Mouse (Mus musculus) right cerebral cortex, adult 2 months (tissue): ENCODE measurements at regions not wholly inside any gene's neighbourhood (a gene's known extent, or its start where the extent isn't known, plus 50 kb on each side); places are given as distances from the start of the nearest gene placed in this dataset.

Experiments
- DNase-seq, 2 experiments: peaks; one replicate each; pipeline ENCODE4 v3.0.0; 2021 to 2022; ENCODE audit warnings: low spot score in 2 of 2

DNA sequence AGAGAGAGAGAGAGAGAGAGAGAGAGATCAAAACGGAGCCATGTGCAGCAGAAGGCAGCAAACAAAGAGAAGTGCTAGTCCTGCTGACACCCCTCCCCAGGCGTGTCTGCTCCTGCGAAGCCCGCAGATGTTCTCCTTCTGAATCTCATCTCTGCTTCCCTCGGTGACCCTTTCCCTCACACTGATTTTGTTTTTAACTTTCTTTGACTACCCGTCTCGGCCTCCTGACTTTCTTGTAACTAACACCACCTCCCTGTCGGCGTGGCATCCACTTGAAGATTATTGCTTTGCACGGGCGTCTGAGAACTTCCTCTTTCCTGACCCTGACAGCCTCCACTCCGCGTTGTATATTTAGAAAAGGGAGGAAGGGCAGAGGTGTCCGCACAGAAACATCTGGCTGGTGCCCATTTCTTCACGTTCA lies 654.3 kb downstream of the Adgrl2 start:
- DNase-seq: no peak

- DNase-seq: no peak
Observed at GRCm38 (mm10) chr3:148335654-148336053, 654.7 kb downstream of the Adgrl2 start.

DNA sequence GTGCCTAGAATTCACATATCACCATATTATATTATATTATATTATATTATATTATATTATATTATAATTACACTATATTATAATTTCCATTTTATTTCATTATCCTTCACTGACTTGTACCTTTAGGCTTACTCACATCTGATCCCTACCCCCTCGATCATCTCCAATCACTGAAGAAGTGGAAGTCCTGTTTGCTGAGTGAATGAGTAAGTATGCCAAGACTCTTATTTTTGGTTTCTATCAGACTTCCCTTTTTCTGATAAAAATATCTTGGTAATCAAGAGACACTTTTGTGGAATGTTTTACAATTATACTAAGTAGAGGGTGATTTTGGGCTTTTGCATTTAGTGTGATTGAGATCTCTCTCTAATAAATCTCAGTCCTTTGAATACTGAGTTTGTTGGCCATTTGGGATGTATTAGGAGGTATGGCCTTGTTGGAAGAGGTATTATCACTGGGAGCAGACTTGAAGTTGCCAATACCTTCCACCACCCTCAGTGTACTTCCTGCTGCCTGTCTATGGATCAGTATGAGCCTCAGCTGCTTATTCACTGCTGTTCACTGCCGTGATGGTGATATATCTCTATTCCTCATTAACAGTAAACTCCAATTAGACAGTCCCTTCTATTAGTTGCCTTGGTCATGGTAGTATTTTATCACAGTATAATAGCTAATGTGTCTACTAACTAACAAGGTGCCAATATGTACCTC lies 665.3 kb downstream of the Adgrl2 start:
- no peak for DNase-seq

DNA sequence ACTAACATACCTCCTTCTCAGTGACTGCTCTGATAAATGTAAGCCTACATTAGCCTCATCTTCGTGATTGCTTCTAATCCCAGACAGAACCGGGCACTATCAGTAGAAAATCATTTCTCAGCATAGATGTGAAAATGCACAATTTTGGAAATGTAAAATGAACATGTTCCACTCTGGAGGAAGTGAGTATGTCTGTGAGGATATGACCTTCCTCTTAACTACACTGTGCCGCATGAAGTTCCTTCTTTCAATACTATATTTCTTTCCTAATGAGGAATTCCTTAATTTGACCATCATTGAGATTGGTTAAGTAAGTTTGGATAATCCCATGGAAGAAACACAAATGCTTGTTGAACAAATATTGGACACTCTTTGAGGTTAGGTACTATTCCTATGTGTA lies 668.5 kb downstream of the Adgrl2 start:
- no peak for DNase-seq

- DNase-seq: no peak
Observed at GRCm38 (mm10) chr3:148316198-148316597, 674.2 kb downstream of the Adgrl2 start.

DNA sequence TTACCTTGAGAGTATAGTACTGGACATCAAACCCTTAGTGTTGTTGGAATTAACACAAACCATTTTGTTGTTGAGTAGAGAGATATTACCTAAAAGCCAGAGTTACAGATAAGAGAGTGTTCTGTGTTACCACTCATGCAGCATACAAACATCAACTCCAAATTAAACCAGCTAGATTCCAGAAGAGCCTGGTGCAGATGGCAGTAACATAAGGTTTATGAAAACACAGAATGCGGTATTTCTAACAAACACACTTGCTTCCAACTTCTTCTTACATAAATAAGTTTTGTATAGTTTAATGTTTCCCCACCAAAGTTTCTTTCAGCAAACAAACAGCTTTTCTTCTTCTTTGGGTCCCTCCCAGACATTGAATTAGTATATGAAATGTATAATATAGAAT lies 675.1 kb downstream of the Adgrl2 start:
- DNase-seq: no peak

GRCm38 (mm10) chr3:148295515-148295914 lies 694.8 kb downstream of the Adgrl2 start:
- no peak for DNase-seq

GRCm38 (mm10) chr3:148278978-148279377 lies 711.4 kb downstream of the Adgrl2 start:
- DNase-seq: no peak

DNA sequence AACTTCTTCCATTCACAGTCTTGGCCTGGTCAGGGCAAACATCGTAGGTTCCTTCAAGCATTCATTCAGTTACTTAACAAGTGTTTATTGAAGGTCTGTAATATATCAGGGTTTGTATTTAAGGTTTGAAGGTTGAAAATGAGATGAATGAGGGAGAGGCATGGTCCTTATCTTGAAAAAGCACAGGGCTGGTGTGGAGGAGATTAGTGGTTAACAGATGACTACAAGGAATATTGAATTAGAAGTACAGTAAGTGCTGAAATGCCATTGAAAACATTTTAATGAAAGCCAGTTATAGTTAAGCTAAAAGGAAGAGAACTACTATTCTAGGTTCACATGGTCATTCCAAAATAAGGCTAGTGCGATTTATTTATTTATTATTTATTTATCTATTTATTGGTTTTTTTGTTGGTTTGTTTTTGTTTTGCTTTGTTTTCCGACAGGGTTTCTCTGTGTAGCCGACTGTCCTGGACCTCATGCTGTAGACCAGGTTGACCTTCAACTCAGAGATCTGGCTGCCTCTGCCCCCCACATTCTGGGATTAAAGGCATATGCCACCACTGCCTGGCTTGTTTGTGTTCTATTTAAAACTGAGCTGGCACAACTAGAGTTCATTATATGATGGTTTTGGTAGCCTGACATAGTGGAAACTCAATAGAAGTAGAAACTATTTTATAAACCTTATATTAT lies 718.1 kb downstream of the Adgrl2 start:
- DNase-seq: no peak

GRCm38 (mm10) chr3:148268812-148269211 lies 721.5 kb downstream of the Adgrl2 start:
- DNase-seq: no peak

DNA sequence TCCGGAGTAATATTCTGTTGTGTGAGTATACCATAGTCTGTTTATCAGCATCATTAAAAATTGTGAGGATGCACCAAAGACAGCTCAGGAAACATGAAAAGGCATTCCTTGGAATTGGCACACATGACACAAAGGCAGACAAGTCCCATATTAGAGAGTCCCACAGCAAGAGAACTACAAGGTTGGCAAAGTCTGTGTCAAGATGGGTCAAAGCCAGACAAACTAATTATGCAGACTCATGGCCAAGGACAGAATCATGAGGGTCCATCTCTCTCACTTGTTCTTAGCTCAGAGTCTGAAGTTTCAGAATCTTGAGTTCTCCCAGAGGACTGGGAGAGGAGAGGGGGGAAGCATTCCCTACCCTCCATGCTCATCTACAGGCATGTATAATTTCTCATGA lies 731.1 kb downstream of the Adgrl2 start:
- no peak for DNase-seq

- no peak for DNase-seq
Observed at GRCm38 (mm10) chr3:148248617-148249016, 741.7 kb downstream of the Adgrl2 start.

- DNase-seq: no peak
Observed at GRCm38 (mm10) chr3:148246786-148247185, 743.6 kb downstream of the Adgrl2 start.

DNA sequence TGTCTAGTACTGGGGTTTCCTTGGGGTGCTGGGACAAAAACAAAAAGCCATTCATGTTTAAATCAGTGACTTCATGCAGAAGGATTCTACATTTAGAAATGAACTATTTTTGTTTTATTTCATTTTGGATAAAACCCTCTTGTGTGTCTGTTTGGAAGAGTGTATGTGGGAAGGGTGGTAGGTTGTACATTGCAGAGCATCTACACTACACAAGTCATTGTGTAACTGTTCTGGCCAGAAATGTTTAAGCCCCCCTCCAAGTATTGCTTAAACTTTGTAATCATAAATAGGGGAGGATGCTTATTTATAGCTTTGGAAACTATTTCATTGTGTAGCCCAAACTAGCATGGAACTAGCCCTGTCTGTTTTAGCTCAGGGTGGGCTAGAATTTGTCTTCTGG lies 752.3 kb downstream of the Adgrl2 start:
- DNase-seq: no peak

DNA sequence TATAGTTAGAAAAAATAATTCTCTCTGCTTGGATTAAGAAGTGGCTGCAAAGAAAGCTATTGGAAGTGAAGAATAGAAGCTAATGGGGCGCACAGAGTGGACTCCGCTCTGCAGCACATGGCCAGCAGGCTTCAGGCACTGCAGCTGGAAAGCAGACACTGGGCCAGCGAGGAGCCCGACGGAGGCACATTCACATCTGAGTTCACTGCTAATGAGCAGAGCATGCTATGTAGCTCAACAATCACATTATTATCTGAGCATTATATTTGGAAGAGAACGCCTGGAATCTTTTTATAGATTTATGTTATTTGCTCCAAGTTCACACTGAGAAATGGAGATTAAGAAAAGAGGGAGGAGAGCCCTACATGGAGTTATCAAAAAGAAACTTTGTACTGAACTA lies 752.8 kb downstream of the Adgrl2 start:
- DNase-seq: no peak

DNA sequence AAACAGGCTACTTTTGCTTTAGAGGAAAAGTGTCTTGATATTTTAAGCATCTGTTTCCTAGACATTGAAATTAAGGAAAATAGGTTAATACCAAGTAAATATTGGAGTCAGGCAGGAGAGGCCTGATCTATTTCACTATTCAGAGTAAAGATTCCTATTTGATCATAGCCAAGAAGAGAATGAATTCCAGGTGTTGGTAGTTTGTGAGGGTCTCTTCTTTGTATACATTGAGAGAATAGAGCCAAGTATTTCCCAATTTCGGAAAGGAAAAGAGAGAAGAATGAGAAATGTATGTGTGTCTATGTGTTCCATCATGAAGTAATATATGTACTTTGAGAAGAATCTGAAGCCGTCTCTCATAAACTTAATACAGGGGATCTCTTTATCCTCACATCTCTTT lies 756.7 kb downstream of the Adgrl2 start:
- no peak for DNase-seq

DNA sequence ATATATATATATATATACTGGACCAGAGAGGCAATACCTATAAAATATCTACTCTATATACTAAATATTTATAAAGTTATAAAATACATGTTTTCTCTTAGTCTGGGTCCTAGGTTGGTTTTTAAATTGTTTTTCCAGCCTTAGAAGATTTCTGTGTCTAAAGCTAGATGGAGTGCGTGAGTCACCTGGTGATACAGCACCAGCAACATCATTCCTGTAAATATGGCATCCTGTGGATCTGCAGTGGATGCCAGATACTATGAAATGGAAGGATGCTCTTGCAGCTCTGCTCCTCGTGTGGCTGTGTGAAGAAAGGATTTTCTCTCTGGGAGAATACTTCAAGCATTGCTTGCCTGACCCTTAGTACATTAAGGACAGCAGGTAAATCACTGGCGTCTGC lies 761.2 kb downstream of the Adgrl2 start:
- no peak for DNase-seq

- no peak for DNase-seq
Observed at GRCm38 (mm10) chr3:148228002-148228707, 762.2 kb downstream of the Adgrl2 start.

DNA sequence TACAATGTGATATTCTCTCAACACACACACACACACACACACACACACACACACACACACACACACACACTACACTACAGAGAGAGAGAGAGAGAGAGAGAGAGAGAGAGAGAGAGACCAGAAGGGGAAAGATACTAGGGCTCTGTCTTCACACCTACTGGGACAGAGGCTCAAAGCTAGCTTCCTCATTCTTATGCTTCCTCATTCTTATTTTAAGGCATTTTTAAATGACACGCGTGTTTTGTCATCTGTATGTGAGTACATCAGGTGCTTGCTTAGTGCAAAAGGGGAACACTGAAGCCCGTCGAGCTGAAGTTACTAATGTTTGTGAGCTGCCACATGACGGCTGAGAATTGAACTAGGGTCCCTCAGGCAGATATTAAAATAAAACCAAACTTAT lies 769.5 kb downstream of the Adgrl2 start:
- no peak for DNase-seq

GRCm38 (mm10) chr3:148220024-148220590 lies 770.2 kb downstream of the Adgrl2 start:
- DNase-seq: no peak

DNA sequence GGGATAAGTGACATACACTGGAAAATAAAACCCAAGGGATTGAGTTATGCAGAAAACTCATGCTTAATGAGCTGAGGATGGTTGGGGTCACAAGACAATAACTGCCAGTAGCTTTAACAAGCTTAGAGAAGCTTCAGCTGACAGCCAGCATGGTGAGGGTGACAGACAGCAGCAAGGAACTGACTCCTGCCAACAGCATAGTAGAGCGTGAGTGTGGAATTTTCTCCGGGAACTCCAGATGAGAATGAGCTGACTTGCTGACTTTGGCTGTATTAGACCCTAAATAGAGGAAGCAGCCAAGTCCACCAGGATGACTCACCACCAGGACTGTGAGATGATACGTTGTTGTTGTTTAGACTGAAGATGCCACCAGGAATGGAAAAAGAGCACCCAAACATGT lies 788.2 kb downstream of the Adgrl2 start:
- no peak for DNase-seq

- no peak for DNase-seq
Observed at GRCm38 (mm10) chr3:148186704-148187103, 803.7 kb downstream of the Adgrl2 start.

- no peak for DNase-seq
Observed at GRCm38 (mm10) chr3:148167556-148167955, 822.8 kb downstream of the Adgrl2 start.
